Mouse (Mus musculus) erythroblast, adult 5-6 weeks (primary cell): ENCODE data around the gene Vamp5. TPM values are rescaled to one million over a fixed set of nuclear protein-coding genes. Genes with fewer than 3 reads are reported as not detected.

ENCODE experiments used
- ATAC-seq: replicated peaks from 2 replicates; pipeline ENCODE4 v1.8.0; 2016; ENCODE audit warnings: moderate number of reproducible peaks, mild to moderate bottlenecking, moderate TSS enrichment, inconsistent platforms; ENCODE audit not compliant: poor library complexity, low FRiP score, severe bottlenecking
- total RNA-seq, 2 experiments: library from RNA; stranded (forward) in 1 of 2; stranded (reverse) in 1 of 2; fragments of 150-400 nt in 1 of 2; fragments of 200-764, 138-1000 nt in 1 of 2; gene quantifications; 2 replicates each; pipeline versions ENCODE4 v1.2.3 to v1.2.4; 2015 to 2017; ENCODE audit warnings: low replicate concordance in 2 of 2

The Vamp5 gene
- total RNA-seq, 2 experiments from 2014 or later = 9.5 to 55.7 TPM

- no peak for ATAC-seq
These were observed 27.4 kb downstream of the Vamp5 start for GRCm38 (mm10) chr6:72352636-72353405.

- no peak for ATAC-seq
These were observed 30.1 kb downstream of the Vamp5 start for GRCm38 (mm10) chr6:72350214-72350613.

GRCm38 (mm10) chr6:72348411-72348810, 31.9 kb downstream of the Vamp5 start:
- ATAC-seq = no peak

- peak; percentile 64 for ATAC-seq
These were observed 32.9 kb downstream of the Vamp5 start, which contains the start of gene 0610030E20Rik for GRCm38 (mm10) chr6:72347166-72347941. 0610030E20Rik (plus strand) TSS chr6:72347317.

GRCm38 (mm10) chr6:72346261-72346660, 34.0 kb downstream of the Vamp5 start:
- ATAC-seq = no peak; the same call in 1 of the 2 replicates

GRCm38 (mm10) chr6:72345633-72346032, 34.6 kb downstream of the Vamp5 start:
- ATAC-seq = peak; percentile 21

- peak; percentile 88 for ATAC-seq
These were observed 35.1 kb downstream of the Vamp5 start, which contains the start of gene Usp39 for GRCm38 (mm10) chr6:72345074-72345567. Usp39 (minus strand) TSS chr6:72345184.

- peak; percentile 46 for ATAC-seq
These were observed 35.7 kb downstream of the Vamp5 start for GRCm38 (mm10) chr6:72344396-72345073.

- ATAC-seq = no peak
These were observed 39.8 kb downstream of the Vamp5 start for GRCm38 (mm10) chr6:72340481-72340880.

GRCm38 (mm10) chr6:72333111-72333510, 47.2 kb downstream of the Vamp5 start:
- no peak for ATAC-seq

- no peak for ATAC-seq
These were observed 50.1 kb downstream of the Vamp5 start for GRCm38 (mm10) chr6:72330133-72330532.

GRCm38 (mm10) chr6:72329019-72329418, 51.2 kb downstream of the Vamp5 start:
- no peak for ATAC-seq

GRCm38 (mm10) chr6:72326274-72326673, 54.0 kb downstream of the Vamp5 start:
- ATAC-seq = peak; percentile 50

GRCm38 (mm10) chr6:72323786-72324508, 56.3 kb downstream of the Vamp5 start:
- ATAC-seq = peak; percentile 96

- ATAC-seq = no peak
These were observed 57.3 kb downstream of the Vamp5 start for GRCm38 (mm10) chr6:72322936-72323335.

- ATAC-seq = peak; percentile 51; the same call in 1 of the 2 replicates
These were observed 61.2 kb downstream of the Vamp5 start for GRCm38 (mm10) chr6:72319019-72319418.
